Mouse (Mus musculus): ENCODE data around the gene Bod1l. TPM values are rescaled to one million over a fixed set of nuclear protein-coding genes. Genes with fewer than 3 reads are reported as not detected.

Gene Bod1l
- total and polyA plus RNA-seq, 3 experiments: 20.7 to 472 (median 23.8) TPM

- no peak overlapping the region for H3K4me3 ChIP-seq (ENCODE audit: control insufficient read depth in 1 of 2, insufficient read depth in 1 of 2, low read depth in 2 of 2, low read length in 2 of 2)
- no peak for DNase-seq (ENCODE audit: low read depth, low spot score)
- no peaks in the 10 kb centered on the region for H3K27me3 ChIP-seq (ENCODE audit: control insufficient read depth in 1 of 2, insufficient read depth in 2 of 2, low read length in 2 of 2)
- TF ChIP-seq ZNF384 (IDR thresholded peaks at IDR 0.05; ENCODE audit: low read depth, low read length): no peak
- no peak for TF ChIP-seq CHD1 (IDR thresholded peaks at IDR 0.05; ENCODE audit: low read depth, low read length)
- no peak for TF ChIP-seq POLR2AphosphoS2 (IDR thresholded peaks at IDR 0.05; ENCODE audit: low read length)
- no peak for TF ChIP-seq UBTF (IDR thresholded peaks at IDR 0.05; ENCODE audit: borderline replicate concordance, insufficient read depth, low read depth, low read length)
- no peak for TF ChIP-seq ETS1 (IDR thresholded peaks at IDR 0.05; ENCODE audit: low read depth, low read length)
- no peak for TF ChIP-seq ZC3H11A (IDR thresholded peaks at IDR 0.05; ENCODE audit: low read depth, low read length)
- no peak for TF ChIP-seq NRF1 (IDR thresholded peaks at IDR 0.05; ENCODE audit: insufficient read depth, low read depth, low read length, poor library complexity, severe bottlenecking)
- no peak for TF ChIP-seq MYB (IDR thresholded peaks at IDR 0.05; ENCODE audit: low read depth, low read length)
- TF ChIP-seq CHD2 (IDR thresholded peaks at IDR 0.05; ENCODE audit: low read length): no peak
- TF ChIP-seq USF2 (IDR thresholded peaks at IDR 0.05; ENCODE audit: borderline replicate concordance in 1 of 2, insufficient read depth in 1 of 2, low read depth in 1 of 2, low read length in 2 of 2): no peak
- H3K79me2 ChIP-seq (ENCODE audit: control insufficient read depth, insufficient read depth, low read length, poor library complexity): no peaks in the 10 kb centered on the region
- H3K36me3 ChIP-seq (ENCODE audit: control insufficient read depth in 1 of 2, insufficient read depth in 2 of 2, low read length in 2 of 2): no peaks in the 10 kb centered on the region
- no peak overlapping the region for H3K9ac ChIP-seq (ENCODE audit: control insufficient read depth, low read depth, low read length, poor library complexity, severe bottlenecking)
- no peaks in the 10 kb centered on the region for H3K4me1 ChIP-seq (ENCODE audit: control insufficient read depth in 1 of 2, insufficient read depth in 2 of 2, low read length in 2 of 2)
- no peaks in the 10 kb centered on the region for H3K9me3 ChIP-seq (replicated peaks; ENCODE audit: insufficient read depth, low read length)
- no peak overlapping the region for H3K27ac ChIP-seq (ENCODE audit: control insufficient read depth, low read depth, low read length)
Measured at GRCm38 (mm10) chr5:41765626-41766405, 78.3 kb downstream of the Bod1l start.

GRCm38 (mm10) chr5:41763731-41764721 is 80.1 kb downstream of the Bod1l start, which contains the start of gene Nkx3-2:
TSS of gene Nkx3-2 (minus strand) at chr5:41764501.
- Histone ChIP-seq H3K27me3 (ENCODE audit: control insufficient read depth in 1 of 2, insufficient read depth in 2 of 2, low read length in 2 of 2) (no peaks in the 10 kb centered on the region), H3K4me1 (ENCODE audit: control insufficient read depth in 1 of 2, insufficient read depth in 2 of 2, low read length in 2 of 2) (no peaks in the 10 kb centered on the region), H3K9ac (ENCODE audit: control insufficient read depth, low read depth, low read length, poor library complexity, severe bottlenecking) (no peak within 1 kb of the TSS), H3K27ac (ENCODE audit: control insufficient read depth, low read depth, low read length) (no peak within 1 kb of the TSS), H3K36me3 (ENCODE audit: control insufficient read depth in 1 of 2, insufficient read depth in 2 of 2, low read length in 2 of 2) (no peaks in the 10 kb centered on the region), H3K79me2 (ENCODE audit: control insufficient read depth, insufficient read depth, low read length, poor library complexity) (no peaks in the 10 kb centered on the region), H3K4me3 (ENCODE audit: control insufficient read depth in 1 of 2, insufficient read depth in 1 of 2, low read depth in 2 of 2, low read length in 2 of 2) (no peak within 1 kb of the TSS), H3K9me3 (replicated peaks; ENCODE audit: insufficient read depth, low read length) (no peaks in the 10 kb centered on the region)
- no peak for DNase-seq (ENCODE audit: low read depth, low spot score)
- TF ChIP-seq USF1 (IDR thresholded peaks at IDR 0.05; ENCODE audit: low read depth, low read length) (no peak), ZC3H11A (IDR thresholded peaks at IDR 0.05; ENCODE audit: low read depth, low read length) (no peak), KAT2A (conservative IDR thresholded peaks at IDR 0.05; ENCODE audit: low read depth, low read length) (no peak), JUND (IDR thresholded peaks at IDR 0.05; ENCODE audit: low read depth, low read length) (no peak)
